Mouse (Mus musculus) heart, embryonic 10.5 days (tissue): ENCODE results near the gene Rnf130. TPM values are rescaled to one million over a fixed set of nuclear protein-coding genes. Genes with fewer than 3 reads are reported as not detected.

Experiments
- DNase-seq: peaks from one replicate; pipeline ENCODE4 v3.0.0-alpha.2; 2017; ENCODE audit warnings: low spot score
- H3K27ac ChIP-seq: fragments of 300-500 bp; sonication (generic); 2 replicates; pipeline ENCODE4 v1.5.1; 2016; ENCODE audit warnings: mild to moderate bottlenecking
- H3K27me3 ChIP-seq: fragments of 300-500 bp; sonication (generic); 2 replicates; pipeline ENCODE4 v1.6.1; 2016; ENCODE audit warnings: mild to moderate bottlenecking; ENCODE audit not compliant: poor library complexity, insufficient read depth, severe bottlenecking
- H3K36me3 ChIP-seq: fragments of 300-500 bp; sonication (generic); 2 replicates; pipeline ENCODE4 v1.6.1; 2016; ENCODE audit warnings: mild to moderate bottlenecking, moderate library complexity
- H3K4me1 ChIP-seq: fragments of 300-500 bp; sonication (generic); 2 replicates; pipeline ENCODE4 v1.6.1; 2016; ENCODE audit warnings: mild to moderate bottlenecking
- H3K4me3 ChIP-seq: fragments of 300-500 bp; sonication (generic); 2 replicates; pipeline ENCODE4 v1.5.1; 2016; ENCODE audit warnings: mild to moderate bottlenecking, moderate library complexity
- H3K9me3 ChIP-seq: fragments of 300-500 bp; sonication (generic); 2 replicates; pipeline ENCODE4 v1.6.1; 2016; ENCODE audit warnings: mild to moderate bottlenecking, moderate library complexity
- WGBS: fragments of 180-500 bp; shearing (Covaris S2); methylation state at CpG from one replicate; pipeline ENCODE4 v1.1.7; 2016; 5-methylcytosine and 5-hydroxymethylcytosine counted together
- polyA plus RNA-seq: library from polyadenylated mRNA; unstranded; fragments of >200 nt; fragmentation: Nextera tagmentation; extraction: Ambion mirVana; gene quantifications from 2 replicates; pipeline ENCODE4 v1.2.1, GENCODE M21; 2016

Rnf130 gene
- 27.1 and 31.6 TPM in 2 replicates for polyA plus RNA-seq

DNA sequence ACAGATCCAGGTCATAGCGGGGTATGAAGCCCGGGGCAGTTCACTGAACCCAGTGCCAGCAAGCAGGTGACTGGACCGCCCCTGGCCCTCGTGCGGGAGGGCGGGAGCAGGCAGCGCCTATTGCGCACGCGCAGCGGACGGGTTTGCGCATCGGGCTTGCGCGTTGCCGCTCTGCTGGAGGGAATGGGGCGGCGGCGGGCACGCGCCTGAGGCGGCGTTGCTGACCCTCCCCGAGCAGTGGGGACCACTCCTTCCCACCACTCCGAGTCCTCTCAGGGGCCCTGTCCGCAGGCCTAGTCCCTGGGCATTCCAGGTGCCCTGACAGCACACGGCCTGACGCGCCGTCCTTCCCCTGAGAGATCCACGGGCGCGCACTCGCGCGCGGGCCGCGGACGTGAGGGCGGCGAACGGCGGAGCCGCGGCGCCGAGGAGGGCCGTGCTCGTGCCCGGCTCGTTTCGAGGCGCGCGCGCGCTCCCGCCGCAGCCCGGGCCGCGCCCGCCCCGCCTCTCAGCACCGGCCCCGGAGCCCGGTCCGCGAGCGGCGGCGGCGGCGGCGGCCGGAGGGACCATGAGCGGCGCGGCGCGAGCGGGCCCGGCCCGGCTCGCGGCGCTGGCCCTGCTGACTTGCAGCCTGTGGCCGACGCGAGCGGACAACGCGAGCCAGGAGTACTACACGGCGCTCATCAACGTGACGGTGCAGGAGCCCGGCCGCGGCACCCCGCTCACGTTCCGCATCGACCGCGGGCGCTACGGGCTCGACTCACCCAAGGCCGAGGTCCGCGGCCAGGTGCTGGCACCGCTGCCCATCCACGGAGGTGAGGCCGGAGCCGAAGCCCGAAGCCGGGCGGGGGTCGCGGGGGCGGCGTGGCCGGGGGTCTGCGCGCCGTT lies at the start of gene Rnf130:
Rnf130 (plus strand) TSS at position 514 of the 888 bp plus-strand sequence.
- peak; percentile 92 for DNase-seq
- Histone ChIP-seq H3K27ac (peak within 1 kb of the TSS; percentile 96), H3K36me3 (no peaks in the 10 kb centered on the region), H3K27me3 (peaks cover 28% of the 10 kb centered on the region), H3K4me1 (peaks cover 17% of the 10 kb centered on the region), H3K9me3 (no peaks in the 10 kb centered on the region), H3K4me3 (peak within 1 kb of the TSS; percentile 93)
- 4% methylated on average over 127 of the region's 129 CpGs for WGBS

DNA sequence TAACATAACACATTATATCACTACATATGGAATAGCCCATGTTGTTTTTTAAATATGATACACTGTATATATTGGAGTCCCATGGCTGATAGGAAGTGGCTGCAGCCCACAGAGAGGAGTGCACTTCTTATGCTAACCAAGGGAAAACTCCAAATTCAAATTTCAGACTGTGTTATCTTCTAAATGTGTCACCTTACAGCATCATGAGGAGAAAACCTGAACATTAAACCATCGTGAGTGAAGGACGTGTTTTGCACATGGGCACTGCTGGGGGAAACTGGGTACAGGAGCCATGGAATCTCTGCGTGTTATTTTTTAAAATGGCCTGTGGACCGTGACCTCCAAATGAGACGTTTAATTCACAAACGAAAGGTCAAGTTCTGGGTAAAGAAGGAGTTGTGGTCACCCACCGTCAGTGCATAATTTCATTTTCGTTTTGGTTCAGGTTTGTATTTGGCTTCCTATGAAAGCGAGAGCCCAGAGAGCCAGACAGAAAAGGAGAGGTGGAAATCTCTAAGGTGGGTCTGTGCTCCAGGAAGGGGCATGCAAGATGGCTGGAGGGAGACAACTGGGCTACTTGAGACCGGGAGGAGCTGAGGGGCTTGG lies 47.1 kb upstream of the Rnf130 start:
- no peak overlapping the region for H3K4me3 ChIP-seq
- DNase-seq: no peak
- H3K9me3 ChIP-seq: no peaks in the 10 kb centered on the region
- H3K27me3 ChIP-seq: no peaks in the 10 kb centered on the region
- 84% methylated on average over 10 of the region's 10 CpGs for WGBS
- no peak overlapping the region for H3K27ac ChIP-seq
- H3K4me1 ChIP-seq: peaks cover 28% of the 10 kb centered on the region
- H3K36me3 ChIP-seq: no peaks in the 10 kb centered on the region

GRCm38 (mm10) chr11:49978935-49979334 lies 46.2 kb upstream of the Rnf130 start:
- peaks cover 34% of the 10 kb centered on the region for H3K4me1 ChIP-seq
- no peaks in the 10 kb centered on the region for H3K36me3 ChIP-seq
- H3K4me3 ChIP-seq: no peak overlapping the region
- no peaks in the 10 kb centered on the region for H3K27me3 ChIP-seq
- DNase-seq: no peak
- H3K9me3 ChIP-seq: no peaks in the 10 kb centered on the region
- no peak overlapping the region for H3K27ac ChIP-seq
- 92% methylated on average over 8 of the region's 8 CpGs for WGBS

DNA sequence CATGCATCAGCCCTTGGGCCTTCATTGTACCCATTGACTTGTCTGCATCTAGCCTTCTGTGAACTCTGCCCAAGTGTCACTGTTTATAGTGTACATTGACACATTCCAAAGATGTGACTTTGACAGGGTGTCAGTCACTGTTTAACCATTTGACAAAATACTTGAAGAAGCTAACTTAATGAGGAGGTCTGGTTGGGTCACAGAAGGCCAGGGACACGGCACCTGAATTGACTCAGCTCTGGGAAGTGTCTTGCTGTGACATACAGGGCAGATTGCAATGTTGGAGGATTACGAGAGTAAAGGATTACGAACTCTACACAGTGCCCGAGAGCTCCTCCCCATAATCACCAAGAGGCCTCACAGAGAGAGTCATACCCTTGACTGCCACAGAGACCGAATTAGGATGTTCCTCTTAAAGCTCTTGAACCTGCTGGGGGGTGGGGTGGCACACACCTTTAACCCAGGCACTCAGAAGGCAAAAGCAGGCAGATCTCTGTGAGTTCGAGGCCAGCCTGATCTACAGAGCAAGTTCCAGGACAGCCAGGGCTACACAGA lies 44.4 kb upstream of the Rnf130 start:
- Histone ChIP-seq H3K4me3 (no peak overlapping the region), H3K9me3 (no peaks in the 10 kb centered on the region), H3K36me3 (no peaks in the 10 kb centered on the region), H3K4me1 (peaks cover 34% of the 10 kb centered on the region), H3K27me3 (no peaks in the 10 kb centered on the region), H3K27ac (peak overlapping the region; percentile 81; the same call in 1 of the 2 replicates)
- no peak for DNase-seq
- WGBS: 56% methylated on average over 6 of the region's 6 CpGs

DNA sequence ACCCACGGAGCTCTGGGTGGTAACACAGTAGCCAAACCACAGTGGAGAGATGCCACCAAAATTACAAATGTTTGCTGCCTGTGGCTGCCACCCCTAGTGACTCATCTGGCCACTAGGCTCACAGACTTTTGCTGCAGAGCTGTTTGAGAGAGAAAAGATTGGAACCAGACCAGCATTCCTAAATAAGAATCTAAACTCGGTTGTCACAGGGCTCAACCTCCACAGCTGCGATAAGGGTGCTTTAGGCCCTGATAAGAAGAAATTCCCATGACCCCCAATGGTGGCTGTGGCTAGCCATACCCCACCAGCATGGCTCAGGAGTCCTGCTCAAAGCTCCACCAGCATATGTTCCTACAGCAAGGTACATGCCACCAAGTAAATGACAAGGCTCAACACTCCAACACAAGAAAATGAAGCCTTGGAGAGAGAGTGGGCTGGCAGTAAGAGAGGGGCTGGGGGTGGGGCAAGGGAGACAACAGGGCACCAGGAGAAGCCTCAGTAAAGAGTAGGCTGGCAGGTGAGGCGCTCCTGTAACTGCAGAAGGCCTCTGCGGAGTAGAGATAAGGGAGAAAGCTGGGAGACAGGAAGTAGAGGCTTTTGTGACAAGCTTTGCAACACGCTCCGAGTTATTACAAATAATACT lies 43.7 kb upstream of the Rnf130 start:
- no peaks in the 10 kb centered on the region for H3K27me3 ChIP-seq
- H3K9me3 ChIP-seq: no peaks in the 10 kb centered on the region
- H3K27ac ChIP-seq: peak overlapping the region; percentile 81
- peak overlapping the region; percentile 19; the same call in 1 of the 2 replicates for H3K4me3 ChIP-seq
- DNase-seq: peak; percentile 81
- peaks cover 34% of the 10 kb centered on the region for H3K4me1 ChIP-seq
- WGBS: 28% methylated on average over 7 of the region's 7 CpGs
- no peaks in the 10 kb centered on the region for H3K36me3 ChIP-seq

- Histone ChIP-seq H3K9me3 (no peaks in the 10 kb centered on the region), H3K36me3 (no peaks in the 10 kb centered on the region), H3K4me1 (peaks cover 34% of the 10 kb centered on the region), H3K27ac (no peak overlapping the region; the same call in 1 of the 2 replicates), H3K4me3 (no peak overlapping the region), H3K27me3 (no peaks in the 10 kb centered on the region)
- no peak for DNase-seq
- 77% methylated on average over 4 of the region's 4 CpGs for WGBS
Measured at GRCm38 (mm10) chr11:49982094-49982493, 43.1 kb upstream of the Rnf130 start.

DNA sequence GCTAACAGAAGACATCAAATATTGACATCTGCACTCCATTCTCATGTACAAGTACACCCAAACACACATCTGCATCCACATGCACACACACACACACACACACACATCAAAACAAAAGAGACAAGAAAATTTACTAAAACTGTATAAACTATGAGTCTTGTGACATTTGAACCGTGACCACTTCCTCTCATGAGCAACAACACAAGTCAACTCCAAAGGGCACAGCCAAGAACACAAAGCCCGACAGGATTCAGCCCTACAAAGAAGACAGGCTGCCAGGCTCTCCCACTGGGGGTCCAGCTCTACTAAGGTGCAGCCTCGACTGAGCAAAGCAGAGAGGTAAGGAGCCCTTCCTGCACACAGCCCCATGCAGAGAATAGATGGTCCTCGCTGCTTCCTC lies 42.3 kb upstream of the Rnf130 start:
- Histone ChIP-seq H3K9me3 (no peaks in the 10 kb centered on the region), H3K36me3 (no peaks in the 10 kb centered on the region), H3K4me3 (no peak overlapping the region), H3K27me3 (no peaks in the 10 kb centered on the region), H3K4me1 (peaks cover 34% of the 10 kb centered on the region), H3K27ac (no peak overlapping the region)
- WGBS: 62% methylated on average over 4 of the region's 4 CpGs
- no peak for DNase-seq

DNA sequence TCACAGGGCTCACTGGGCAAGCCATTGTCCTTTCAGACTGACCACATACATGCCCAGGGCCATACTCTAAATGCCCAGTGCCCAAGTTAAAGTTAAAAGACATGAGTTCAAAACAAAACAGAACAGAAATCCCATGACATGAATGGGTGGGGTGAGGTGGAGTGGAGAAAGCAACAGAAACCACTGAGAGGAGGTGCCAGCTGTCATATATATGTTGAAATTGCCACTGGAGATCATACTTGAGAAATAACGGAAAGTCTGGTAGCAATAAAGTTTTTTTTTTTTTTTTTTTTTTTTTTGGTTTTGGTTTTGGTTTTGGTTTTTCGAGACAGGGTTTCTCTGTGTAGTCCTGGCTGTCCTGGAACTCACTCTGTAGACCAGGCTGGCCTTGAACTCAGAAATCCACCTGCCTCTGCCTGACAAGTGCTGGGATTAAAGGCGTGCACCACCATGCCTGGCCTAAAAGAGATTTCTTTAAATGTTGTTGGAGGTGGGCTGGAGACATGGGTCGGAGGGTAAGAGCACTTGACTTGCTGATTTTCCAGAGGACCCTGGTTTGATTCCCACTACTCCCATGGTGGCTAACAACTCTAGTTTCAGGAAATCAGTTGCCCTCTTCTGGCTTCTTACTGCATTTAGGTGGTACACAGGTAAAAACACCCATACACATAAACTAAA lies 41.1 kb upstream of the Rnf130 start:
- 88% methylated on average over 4 of the region's 4 CpGs for WGBS
- no peaks in the 10 kb centered on the region for H3K9me3 ChIP-seq
- peaks cover 34% of the 10 kb centered on the region for H3K4me1 ChIP-seq
- H3K27me3 ChIP-seq: no peaks in the 10 kb centered on the region
- peak overlapping the region; percentile 36; the same call in 1 of the 2 replicates for H3K27ac ChIP-seq
- no peaks in the 10 kb centered on the region for H3K36me3 ChIP-seq
- DNase-seq: no peak
- no peak overlapping the region for H3K4me3 ChIP-seq

DNA sequence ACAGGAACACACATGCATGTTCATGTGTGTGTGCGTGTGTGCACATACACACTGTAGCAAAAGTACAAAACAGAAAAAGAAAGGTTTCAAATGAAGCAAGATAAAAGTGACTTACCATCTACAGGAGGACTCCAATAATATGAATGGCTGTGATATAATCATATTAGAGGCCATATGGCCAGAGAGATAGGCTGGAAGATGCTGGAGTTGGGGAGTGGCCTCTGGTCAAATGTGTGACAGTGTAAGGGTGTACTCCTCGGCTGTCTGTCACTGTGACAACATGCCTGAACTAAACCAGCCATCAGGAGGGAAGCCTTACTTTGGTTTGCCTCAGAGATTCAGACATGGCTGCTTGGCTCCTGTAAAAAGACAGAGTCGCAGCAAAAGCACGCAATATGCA lies 40.1 kb upstream of the Rnf130 start:
- no peaks in the 10 kb centered on the region for H3K36me3 ChIP-seq
- WGBS: 80% methylated on average over 4 of the region's 4 CpGs

GRCm38 (mm10) chr11:49986277-49987036 lies 38.7 kb upstream of the Rnf130 start:
- no peaks in the 10 kb centered on the region for H3K9me3 ChIP-seq
- no peak overlapping the region for H3K27ac ChIP-seq
- peaks cover 14% of the 10 kb centered on the region for H3K4me1 ChIP-seq
- 25% methylated on average over 10 of the region's 10 CpGs for WGBS
- no peak overlapping the region for H3K4me3 ChIP-seq
- H3K27me3 ChIP-seq: no peaks in the 10 kb centered on the region
- DNase-seq: no peak
- H3K36me3 ChIP-seq: no peaks in the 10 kb centered on the region

More for the DNA sequence above, 40.1 kb upstream of the Rnf130 start:
- Histone ChIP-seq H3K27me3 (no peaks in the 10 kb centered on the region), H3K9me3 (no peaks in the 10 kb centered on the region), H3K4me3 (no peak overlapping the region), H3K27ac (no peak overlapping the region), H3K4me1 (peaks cover 29% of the 10 kb centered on the region)
- no peak for DNase-seq

- no peaks in the 10 kb centered on the region for H3K9me3 ChIP-seq
- no peaks in the 10 kb centered on the region for H3K27me3 ChIP-seq
- 0 out of 2 replicates have a peak, but pooled peaks cover 2% of the 10 kb centered on the region for H3K4me1 ChIP-seq
- DNase-seq: no peak
- H3K4me3 ChIP-seq: no peak overlapping the region
- no peak overlapping the region for H3K27ac ChIP-seq
- 68% methylated on average over 2 of the region's 2 CpGs for WGBS
- H3K36me3 ChIP-seq: no peaks in the 10 kb centered on the region
Measured at GRCm38 (mm10) chr11:49994536-49994935, 30.6 kb upstream of the Rnf130 start.

- Histone ChIP-seq H3K27ac (no peak overlapping the region), H3K36me3 (no peaks in the 10 kb centered on the region), H3K4me1 (0 out of 2 replicates have a peak, but pooled peaks cover 2% of the 10 kb centered on the region), H3K27me3 (no peaks in the 10 kb centered on the region; the same call in 1 of the 2 replicates), H3K4me3 (no peak overlapping the region), H3K9me3 (no peaks in the 10 kb centered on the region)
- WGBS: 65% methylated on average over 4 of the region's 4 CpGs
- DNase-seq: no peak
Measured at GRCm38 (mm10) chr11:49996398-49996797, 28.7 kb upstream of the Rnf130 start.
